In genomic region chr6:50192169-50192568, GRCm38 (mm10) we compare ENCODE assay signal across 16 mouse cellular contexts.
"Had no signal": no experiment of that assay in that cellular context is flagged by ENCODE, and none has a peak within 500 bp of the region (broad histone marks: within the 10 kb centered on the region; RNA-seq: fewer than 3 reads in every experiment).

No protein-coding gene starts in this region.

- H3K27me3 ChIP-seq: liver, embryonic 15.5 days; lung, embryonic 15.5 days; megakaryocyte, embryonic 14.5 days; midbrain, embryonic 13.5 days; midbrain, embryonic 15.5 days; neural tube, embryonic 12.5 days had no signal

- H3K4me3 ChIP-seq: liver, embryonic 15.5 days; lung, embryonic 15.5 days; megakaryocyte, embryonic 14.5 days; midbrain, embryonic 13.5 days; midbrain, embryonic 15.5 days; neural tube, embryonic 12.5 days had no signal

- H3K9ac ChIP-seq: liver, embryonic 15.5 days; lung, embryonic 15.5 days; midbrain, embryonic 13.5 days; midbrain, embryonic 15.5 days; neural tube, embryonic 12.5 days had no signal

- ATAC-seq: midbrain, embryonic 13.5 days; midbrain, embryonic 15.5 days had no signal

- H3K27ac ChIP-seq: liver, embryonic 15.5 days; lung, embryonic 15.5 days; macrophage; midbrain, embryonic 13.5 days; midbrain, embryonic 15.5 days; neural tube, embryonic 12.5 days had no signal

- H3K4me1 ChIP-seq: liver, embryonic 15.5 days; lung, embryonic 15.5 days; midbrain, embryonic 13.5 days; midbrain, embryonic 15.5 days; neural tube, embryonic 12.5 days had no signal

- H3K36me3 ChIP-seq: midbrain, embryonic 15.5 days had no signal

- DNase-seq: lung, adult 2 months; lung, postnatal 14 days; right cerebral cortex, postnatal 14 days; right cerebral cortex, postnatal 4 days; spleen, adult 18-20 months; thymus, adult 18-20 months; thymus, postnatal 14 days; thymus, postnatal 36 days had no signal

- H3K4me2 ChIP-seq: liver, embryonic 15.5 days; lung, embryonic 15.5 days; midbrain, embryonic 11.5 days; midbrain, embryonic 13.5 days; midbrain, embryonic 15.5 days; neural tube, embryonic 12.5 days had no signal

- H3K9me3 ChIP-seq: liver, embryonic 15.5 days; lung, embryonic 15.5 days; megakaryocyte, embryonic 14.5 days; midbrain, embryonic 13.5 days; midbrain, embryonic 15.5 days; neural tube, embryonic 12.5 days had no signal
